Mouse (Mus musculus) mesoderm, embryonic 11.5 days (tissue): ENCODE data around the gene Ctsk.
"Not testable (repeated sequence)": the region's sequence is repeated elsewhere in the genome, so short reads cannot be mapped to it uniquely, and the experiment has no call there.

Experiments used
- DNase-seq: peaks from one replicate; pipeline ENCODE4 v3.0.0-alpha.2; 2012; ENCODE audit warnings: low read depth, low spot score

The Ctsk gene

DNA sequence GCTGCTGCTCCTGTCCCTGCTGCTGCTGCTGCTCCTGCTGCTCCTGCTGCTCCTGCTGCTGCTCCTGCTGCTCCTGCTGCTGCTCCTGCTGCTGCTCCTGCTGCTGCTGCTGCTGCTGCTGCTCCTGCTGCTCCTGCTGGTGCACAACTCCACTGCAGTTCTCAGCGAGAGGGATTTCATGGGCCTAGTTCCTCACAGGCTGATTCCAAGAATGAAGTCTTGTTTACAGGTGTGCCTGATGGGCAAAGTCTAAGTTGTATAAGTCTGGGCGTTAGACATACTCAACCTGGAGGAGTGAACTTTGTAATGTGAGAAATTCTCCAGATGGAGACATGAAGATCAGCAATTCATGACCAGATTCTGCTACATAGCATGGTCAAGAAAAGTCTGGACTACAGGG lies 25.6 kb downstream of the Ctsk start:
- no peak for DNase-seq

DNA sequence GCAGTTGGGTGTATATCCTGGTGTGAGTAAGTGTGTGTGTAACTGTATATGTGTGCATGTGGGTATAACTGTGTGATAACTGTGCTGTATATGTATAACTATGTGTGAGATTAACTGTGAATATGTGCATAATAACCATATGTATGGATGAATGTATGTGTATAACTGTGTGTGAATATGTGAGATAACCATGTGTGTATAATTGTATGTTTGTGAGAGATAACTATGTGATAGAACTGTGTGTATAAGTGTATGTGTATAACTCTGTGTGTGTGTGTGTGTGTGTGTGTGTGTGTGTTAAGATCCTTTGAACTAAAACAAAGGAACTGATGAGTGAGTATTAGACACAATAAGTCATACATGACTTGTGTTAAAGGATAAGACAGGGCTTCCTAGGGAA lies 27.1 kb downstream of the Ctsk start:
- no peak for DNase-seq

DNA sequence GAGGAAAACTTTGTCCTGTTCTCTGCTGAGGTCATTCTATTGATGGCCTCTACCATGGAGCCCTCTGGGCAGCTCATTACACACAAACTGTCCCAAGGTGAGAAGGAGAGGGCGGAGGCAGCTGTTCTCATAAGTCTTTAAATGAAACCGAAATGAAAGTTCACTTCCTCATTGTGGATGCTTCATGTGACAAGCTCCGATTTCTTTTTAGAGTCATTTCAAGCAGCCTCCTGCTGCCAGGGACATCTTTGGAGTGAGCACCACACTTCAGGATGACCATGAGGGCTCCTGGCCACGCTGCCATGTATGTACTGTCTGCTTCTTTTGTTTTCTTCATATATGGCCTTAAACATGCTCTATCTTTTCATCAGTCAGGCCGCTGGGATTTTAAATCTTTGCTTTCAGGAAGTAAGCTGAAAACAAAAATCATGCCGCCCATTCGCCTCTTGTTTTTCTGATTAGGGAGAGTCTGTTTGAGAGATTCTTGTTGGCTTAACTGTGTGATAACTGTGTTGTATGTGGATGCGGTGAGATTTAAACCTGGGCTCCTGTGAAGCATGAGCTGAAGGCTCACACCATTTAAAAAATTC lies 27.7 kb downstream of the Ctsk start, which contains the start of gene Ctss:
Gene Ctss (plus strand): TSS at position 165 of the 590 bp plus-strand sequence.
- DNase-seq, result no peak

DNA sequence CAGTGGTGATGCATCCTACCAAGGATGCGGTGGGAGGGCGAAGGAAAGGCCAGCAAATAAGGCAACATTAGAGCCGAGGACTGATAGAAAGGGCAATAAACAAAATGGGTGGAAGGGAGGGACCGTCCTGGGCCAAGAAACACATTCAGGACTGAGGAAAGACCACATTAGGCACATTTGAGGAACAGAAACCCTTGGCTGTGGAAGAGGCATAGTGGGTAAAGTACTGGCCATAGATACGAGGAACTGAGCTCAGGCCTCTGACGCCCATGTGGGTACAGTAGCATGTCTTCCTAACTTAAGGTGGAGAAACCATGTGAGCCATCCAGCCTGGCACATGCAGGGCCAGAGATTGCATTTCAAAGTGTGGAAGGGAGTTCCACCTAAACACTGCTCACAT lies 30.8 kb downstream of the Ctsk start:
- no peak for DNase-seq

DNA sequence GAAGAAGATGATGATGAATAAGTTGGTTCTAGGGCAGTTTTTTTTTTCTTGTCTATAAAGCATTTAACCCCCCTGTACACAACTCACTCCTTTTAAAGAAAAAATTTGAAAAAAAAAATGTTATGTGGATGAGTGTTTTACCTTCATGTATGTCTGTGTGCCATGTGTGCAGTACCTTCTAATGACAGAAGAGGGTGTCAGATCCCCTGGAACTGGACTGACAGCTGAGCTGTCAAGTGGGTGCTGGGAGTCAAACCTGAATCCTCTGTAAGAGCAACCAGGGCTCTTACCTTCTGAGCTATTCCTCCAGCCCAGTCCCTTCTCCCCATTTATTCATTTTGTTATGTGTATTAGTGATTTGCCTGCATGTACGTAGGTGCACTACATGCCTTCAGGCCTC lies 32.0 kb downstream of the Ctsk start:
- DNase-seq, result no peak

DNA sequence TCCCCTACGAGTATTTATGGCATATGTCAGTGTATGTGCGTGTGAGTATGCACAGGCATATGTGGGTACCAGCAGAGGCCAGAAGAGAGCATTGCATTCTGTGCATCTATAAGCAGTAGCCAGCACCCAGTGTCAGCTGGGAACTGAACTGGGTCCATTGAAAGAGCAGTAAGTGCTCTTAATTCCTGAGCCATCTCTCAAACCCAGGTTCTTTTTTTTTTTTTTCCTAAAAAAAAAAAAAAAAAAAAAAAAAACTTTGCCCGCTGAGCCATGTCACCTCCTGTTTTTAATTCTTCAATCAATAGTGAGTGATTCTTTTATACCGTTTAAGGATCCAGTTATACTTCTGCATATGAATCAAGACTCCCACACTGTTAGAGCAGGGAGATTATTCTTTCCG lies 34.3 kb downstream of the Ctsk start:
- DNase-seq, result no peak

DNA sequence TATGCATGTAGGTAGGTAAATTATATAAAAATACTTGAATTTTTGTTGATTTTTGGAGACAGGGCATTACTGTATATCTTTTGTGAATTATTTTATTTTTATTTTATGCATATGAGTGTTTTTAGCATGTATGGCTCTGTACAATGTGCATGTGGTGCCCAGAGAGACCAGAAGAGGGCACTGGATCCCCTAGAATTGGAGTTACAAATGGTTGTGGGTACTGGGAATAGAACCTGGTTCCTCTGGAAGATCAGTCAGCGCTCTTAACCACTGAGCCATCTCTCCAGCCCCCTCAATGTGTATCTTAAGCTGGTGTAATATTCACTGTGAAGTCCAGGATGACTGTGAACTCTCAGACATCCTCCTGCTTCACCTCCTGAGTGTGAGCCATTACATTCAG lies 35.9 kb downstream of the Ctsk start:
- DNase-seq, result no peak

DNA sequence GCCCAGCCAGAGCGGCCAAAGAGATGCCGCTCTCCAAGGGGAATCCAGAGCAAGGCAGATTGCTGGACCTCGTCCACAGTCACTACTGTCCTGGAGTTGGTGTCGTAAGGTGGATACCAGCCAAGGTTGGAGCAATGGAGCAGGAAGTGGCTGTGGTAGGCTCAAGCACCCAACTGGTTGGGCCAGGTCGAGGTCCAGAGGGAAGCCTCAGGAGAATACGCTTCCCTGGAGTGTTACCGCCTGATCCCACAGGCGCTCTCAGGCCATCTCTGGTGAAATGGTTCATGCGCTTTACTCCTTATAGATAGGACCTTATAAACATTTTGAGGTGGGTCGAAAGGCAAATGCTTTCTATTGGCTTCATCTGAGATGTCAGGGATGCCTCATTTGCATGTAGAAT lies 39.9 kb downstream of the Ctsk start:
- DNase-seq, result no peak

DNA sequence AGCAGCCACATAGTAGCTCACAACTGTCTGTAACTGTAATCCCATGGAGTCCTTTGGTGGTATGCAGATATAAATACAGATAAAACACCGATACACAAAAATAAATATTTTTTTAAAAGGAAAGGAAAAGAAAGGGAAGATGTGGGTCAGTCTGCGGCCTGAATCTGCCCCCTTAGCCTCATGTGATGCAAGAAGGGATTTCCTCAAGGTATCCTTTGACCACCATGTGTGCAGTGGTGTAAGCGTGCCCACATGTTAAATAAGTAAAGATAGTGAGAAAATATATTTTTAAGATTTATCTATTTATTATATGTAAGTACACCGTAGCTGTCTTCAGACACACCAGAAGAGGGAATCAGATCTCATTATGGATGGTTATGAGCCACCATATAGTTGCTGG lies 40.8 kb downstream of the Ctsk start:
- no peak for DNase-seq

DNA sequence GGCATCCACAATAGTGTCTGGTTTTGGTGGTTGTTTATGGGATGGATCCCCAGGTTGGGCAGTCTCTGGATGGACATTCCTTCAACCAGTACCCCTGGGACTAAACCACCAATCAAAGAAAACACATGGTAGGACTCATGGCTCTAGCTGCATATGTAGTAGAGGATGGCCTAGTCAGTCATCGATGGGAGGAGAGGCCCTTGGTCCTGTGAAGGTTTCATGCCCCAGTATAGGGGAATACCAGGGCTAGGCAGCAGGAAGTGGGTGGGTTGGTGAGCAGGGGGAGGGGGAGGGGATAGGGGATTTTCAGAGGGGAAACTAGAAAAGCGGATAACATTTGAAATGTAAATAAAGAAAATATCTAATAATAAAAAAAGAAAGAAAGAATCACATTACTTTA lies 42.1 kb downstream of the Ctsk start:
- not testable (repeated sequence) for DNase-seq

DNA sequence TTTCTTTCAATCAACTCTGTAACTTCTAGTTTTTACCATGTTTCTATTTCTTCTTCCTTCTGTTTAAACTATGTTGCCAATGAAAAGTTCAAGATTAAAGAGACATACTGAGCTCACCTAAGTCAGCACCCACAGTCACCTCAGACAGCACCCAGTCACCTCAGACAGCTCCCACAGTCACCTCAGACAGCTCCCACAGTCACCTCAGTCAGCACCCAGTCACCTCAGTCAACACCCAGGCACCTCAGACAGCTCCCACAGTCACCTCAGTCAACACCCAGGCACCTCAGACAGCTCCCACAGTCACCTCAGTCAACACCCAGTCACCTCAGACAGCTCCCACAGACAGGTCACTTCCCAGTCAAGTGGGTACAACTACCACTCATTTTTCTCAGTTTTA lies 43.1 kb downstream of the Ctsk start:
- no peak for DNase-seq

DNA sequence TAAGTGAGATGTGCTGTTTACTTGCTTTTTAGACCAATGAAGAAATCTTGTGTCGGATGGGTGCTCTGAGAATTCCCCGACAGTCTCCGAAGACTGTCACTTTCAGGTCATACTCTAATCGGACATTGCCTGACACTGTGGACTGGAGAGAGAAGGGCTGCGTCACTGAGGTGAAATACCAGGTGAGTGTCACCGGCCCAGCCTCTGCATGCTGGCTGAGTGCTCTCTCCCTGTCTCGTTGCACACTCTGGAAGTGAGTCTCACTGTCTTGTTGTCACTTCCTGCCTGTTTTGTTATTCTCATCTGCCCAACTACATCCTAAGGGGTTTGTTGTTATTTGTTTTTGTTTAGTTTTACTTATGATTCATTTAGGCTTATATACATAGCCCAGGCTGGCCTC lies 43.9 kb downstream of the Ctsk start:
- no peak for DNase-seq

DNA sequence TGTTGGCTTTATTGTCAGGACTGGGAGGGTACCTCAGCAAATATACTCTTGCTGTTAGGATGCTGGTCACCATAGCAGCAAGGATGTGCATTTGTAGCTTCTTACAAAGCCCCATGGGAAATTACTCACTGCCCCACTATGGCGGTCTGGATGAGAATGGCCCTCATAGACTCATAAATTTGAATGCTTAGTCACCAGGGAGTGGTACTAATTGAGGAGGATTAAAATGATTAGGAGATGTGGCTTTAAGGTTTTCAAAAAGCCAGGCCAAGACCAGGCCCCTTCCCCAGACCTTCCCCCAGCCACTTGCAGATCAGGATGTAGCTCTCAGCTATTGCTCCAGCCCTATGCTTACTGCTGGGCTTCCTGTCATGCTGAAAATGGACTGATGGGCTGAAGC lies 51.1 kb downstream of the Ctsk start:
- no peak for DNase-seq

DNA sequence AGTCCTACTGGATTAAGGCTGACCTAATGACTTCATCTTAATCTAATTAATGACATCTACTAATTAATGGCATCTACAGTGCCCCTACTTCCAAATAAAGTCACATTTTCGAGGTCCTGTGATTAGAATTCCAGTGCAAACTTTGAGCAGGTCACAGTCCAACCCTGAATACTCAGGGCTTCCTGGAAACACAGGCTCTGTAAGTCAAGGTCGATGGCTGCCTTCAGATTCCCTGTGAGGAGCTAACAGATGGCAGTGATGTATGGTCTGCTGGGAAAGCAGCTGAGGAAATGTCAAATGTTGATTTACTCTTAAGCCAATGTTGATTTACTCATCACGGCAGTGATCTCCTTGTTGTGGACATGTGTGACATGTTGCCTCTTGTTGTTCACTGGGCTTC lies 54.9 kb downstream of the Ctsk start:
- DNase-seq, result no peak
